ENCODE assay signal across 9 mouse cellular contexts in the genomic region with DNA sequence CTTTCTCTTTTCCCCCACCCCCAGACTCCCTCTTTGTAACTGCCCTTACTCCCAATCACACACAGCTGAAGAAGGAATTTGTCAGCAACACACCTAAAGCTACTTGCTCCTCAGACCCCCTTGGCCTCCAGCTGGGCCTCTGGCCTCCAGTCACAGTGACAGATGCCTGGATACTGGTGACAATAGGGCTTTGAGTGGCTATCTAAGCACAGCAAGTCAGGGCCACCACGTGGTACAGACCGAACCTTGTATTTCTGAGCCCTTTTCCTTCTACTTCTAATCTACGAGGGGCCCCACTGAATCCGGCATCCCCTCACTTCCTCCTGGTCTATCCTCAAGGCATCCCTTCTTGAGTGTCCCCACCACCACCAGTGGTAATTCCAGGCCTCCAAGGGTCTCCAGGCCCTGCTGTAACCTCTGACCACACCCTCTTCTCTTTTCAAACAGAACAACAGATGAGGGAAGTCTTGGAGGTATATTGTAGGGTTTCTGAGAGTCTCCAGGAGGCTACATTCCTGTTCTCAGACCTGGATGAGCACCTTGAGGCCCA. TPM values are rescaled to one million over a fixed set of nuclear protein-coding genes. Genes with fewer than 3 reads are reported as not detected.
DNase-seq lines count a peak whose midpoint lies in the region; ATAC-seq and TF ChIP-seq lines count a peak whose summit lies in the region.
"Had no signal": no experiment of that assay in that cellular context is flagged by ENCODE, and none has a peak within 500 bp of the region (broad histone marks: within the 10 kb centered on the region; RNA-seq: fewer than 3 reads in every experiment).

No protein-coding gene starts in this region.

- no peak for DNase-seq in kidney, postnatal 0 days (ENCODE audit: low spot score)
- no peak for DNase-seq in kidney, postnatal 36 days
- DNase-seq in intestine, embryonic 14.5 days (ENCODE audit: low spot score): no peak
- DNase-seq in urinary bladder, postnatal 36 days (ENCODE audit: low spot score in 2 of 2): no peak
- DNase-seq in left cerebral cortex, postnatal 25 days (ENCODE audit: low spot score in 2 of 2): no peak
- no peak for DNase-seq in thymus, adult 18-20 months
- DNase-seq: gastrocnemius, postnatal 36 days had no signal

- WGBS in kidney, postnatal 0 days: 57% methylated on average over 4 of the region's 4 CpGs
- 38% methylated on average over 4 of the region's 4 CpGs for WGBS in embryonic facial prominence, embryonic 12.5 days
- 52% methylated on average over 4 of the region's 4 CpGs for WGBS in intestine, embryonic 14.5 days
- WGBS in neural tube, embryonic 15.5 days: 25% methylated on average over 4 of the region's 4 CpGs

- H3K9me3 ChIP-seq in kidney, postnatal 0 days (replicated peaks; ENCODE audit: low read length): no peaks in the 10 kb centered on the region
- H3K9me3 ChIP-seq in embryonic facial prominence, embryonic 12.5 days: no peaks in the 10 kb centered on the region
- H3K9me3 ChIP-seq in intestine, embryonic 14.5 days (ENCODE audit: control insufficient read depth, low read length): no peaks in the 10 kb centered on the region
- no peaks in the 10 kb centered on the region for H3K9me3 ChIP-seq in neural tube, embryonic 15.5 days (replicated peaks)

- intact Hi-C loops in left cerebral cortex, postnatal 25 days (cut with DNase I): loop anchor here (5.0 kb wide), 1 partner anchor 87 kb away; a partner anchor contains a TSS

- H3K36me3 ChIP-seq in kidney, postnatal 0 days (ENCODE audit: insufficient read depth, low read length): no peaks in the 10 kb centered on the region
- no peaks in the 10 kb centered on the region for H3K36me3 ChIP-seq in embryonic facial prominence, embryonic 12.5 days
- no peaks in the 10 kb centered on the region for H3K36me3 ChIP-seq in intestine, embryonic 14.5 days (ENCODE audit: control insufficient read depth, insufficient read depth, low read length)
- H3K36me3 ChIP-seq in neural tube, embryonic 15.5 days: no peaks in the 10 kb centered on the region; the same call in 1 of the 2 replicates

- H3K4me3 ChIP-seq in kidney, postnatal 0 days (replicated peaks; ENCODE audit: low read depth, low read length): 0 out of 2 replicates have a peak overlapping the region, but pooled peaks have one; percentile 21
- peak overlapping the region; percentile 45 for H3K4me3 ChIP-seq in embryonic facial prominence, embryonic 12.5 days
- H3K4me3 ChIP-seq in intestine, embryonic 14.5 days (ENCODE audit: low read depth, low read length): peak overlapping the region; percentile 28
- peak overlapping the region; percentile 88 for H3K4me3 ChIP-seq in neural tube, embryonic 15.5 days (replicated peaks)

- H3K4me1 ChIP-seq in kidney, postnatal 0 days (replicated peaks; ENCODE audit: insufficient read depth, low read length): peaks cover 16% of the 10 kb centered on the region
- peaks cover 25% of the 10 kb centered on the region for H3K4me1 ChIP-seq in embryonic facial prominence, embryonic 12.5 days
- H3K4me1 ChIP-seq in intestine, embryonic 14.5 days (replicated peaks; ENCODE audit: control insufficient read depth, insufficient read depth, low read length): peaks cover 17% of the 10 kb centered on the region
- H3K4me1 ChIP-seq in neural tube, embryonic 15.5 days: peaks cover 54% of the 10 kb centered on the region

- no peak for ATAC-seq in kidney, postnatal 0 days (replicated peaks; ENCODE audit: low FRiP score, low read depth)
- ATAC-seq in embryonic facial prominence, embryonic 12.5 days (ENCODE audit: insufficient number of reproducible peaks, insufficient read depth, low FRiP score, low TSS enrichment): no peak
- ATAC-seq in intestine, embryonic 14.5 days (replicated peaks; ENCODE audit: low FRiP score, low TSS enrichment, low read depth): no peak
- ATAC-seq in neural tube, embryonic 15.5 days (ENCODE audit: low FRiP score): no peak

- H3K4me2 ChIP-seq in kidney, postnatal 0 days (ENCODE audit: low read length): no peak overlapping the region
- peak overlapping the region; percentile 69; the same call in 1 of the 2 replicates for H3K4me2 ChIP-seq in embryonic facial prominence, embryonic 12.5 days (replicated peaks)
- peak overlapping the region; percentile 13; the same call in 1 of the 2 replicates for H3K4me2 ChIP-seq in intestine, embryonic 14.5 days (ENCODE audit: low read length)
- peak overlapping the region; percentile 76 for H3K4me2 ChIP-seq in neural tube, embryonic 15.5 days

- peaks cover 38% of the 10 kb centered on the region for H3K27me3 ChIP-seq in kidney, postnatal 0 days (ENCODE audit: insufficient read depth, low read length)
- H3K27me3 ChIP-seq in embryonic facial prominence, embryonic 12.5 days: peaks cover 58% of the 10 kb centered on the region
- H3K27me3 ChIP-seq in intestine, embryonic 14.5 days (replicated peaks; ENCODE audit: control insufficient read depth, insufficient read depth, low read length): peaks cover 64% of the 10 kb centered on the region
- no peaks in the 10 kb centered on the region; the same call in 1 of the 2 replicates for H3K27me3 ChIP-seq in neural tube, embryonic 15.5 days (replicated peaks)

- no peak overlapping the region for H3K9ac ChIP-seq in kidney, postnatal 0 days (ENCODE audit: low read depth, low read length)
- no peak overlapping the region for H3K9ac ChIP-seq in embryonic facial prominence, embryonic 12.5 days
- H3K9ac ChIP-seq in intestine, embryonic 14.5 days (ENCODE audit: low read length): no peak overlapping the region
- H3K9ac ChIP-seq in neural tube, embryonic 15.5 days (replicated peaks): peak overlapping the region; percentile 97

- no peak for TF ChIP-seq CTCF in kidney, postnatal 0 days (IDR thresholded peaks at IDR 0.05; ENCODE audit: low read depth)

- H3K27ac ChIP-seq in kidney, postnatal 0 days: no peak overlapping the region
- no peak overlapping the region for H3K27ac ChIP-seq in embryonic facial prominence, embryonic 12.5 days
- H3K27ac ChIP-seq in intestine, embryonic 14.5 days (ENCODE audit: low read depth): no peak overlapping the region
- peak overlapping the region; percentile 90 for H3K27ac ChIP-seq in neural tube, embryonic 15.5 days (replicated peaks)

RNA-seq across cellular contexts. Expression of a gene that starts 2.0 kb away (rescaled TPM):
- polyA plus RNA-seq in kidney, postnatal 0 days (2015; fragmentation: Nextera tagmentation; extraction: Ambion mirVana): 0.05 and 0.12 TPM in 2 replicates
- 6.4 and 8.2 TPM in 2 replicates for polyA plus RNA-seq in embryonic facial prominence, embryonic 12.5 days (2016; fragmentation: Nextera tagmentation; extraction: Ambion mirVana)
- 6.2 and 7.1 TPM in 2 replicates for polyA plus RNA-seq in intestine, embryonic 14.5 days (2014; fragmentation: Nextera tagmentation; extraction: Ambion mirVana)
- polyA plus RNA-seq in neural tube, embryonic 15.5 days (2015; fragmentation: Nextera tagmentation; extraction: Ambion mirVana): 67.4 and 96.9 TPM in 2 replicates
- 100 to 1,000 TPM; 158 to 160 TPM for total RNA-seq in left cerebral cortex, postnatal 25 days (2021)

RNA-seq across cellular contexts. Expression of a gene that starts 21.3 kb away (rescaled TPM):
- polyA plus RNA-seq in kidney, postnatal 0 days (2015; fragmentation: Nextera tagmentation; extraction: Ambion mirVana): not detected in 2 replicates
- polyA plus RNA-seq in embryonic facial prominence, embryonic 12.5 days (2016; fragmentation: Nextera tagmentation; extraction: Ambion mirVana): not detected in 2 replicates
- not detected in 2 replicates for polyA plus RNA-seq in intestine, embryonic 14.5 days (2014; fragmentation: Nextera tagmentation; extraction: Ambion mirVana)
- not detected in 2 replicates for polyA plus RNA-seq in neural tube, embryonic 15.5 days (2015; fragmentation: Nextera tagmentation; extraction: Ambion mirVana)
- total RNA-seq in left cerebral cortex, postnatal 25 days (2021): 1 to 10 TPM in 1 of 2 experiments, under 1 TPM in 1; 0.94 to 4.1 TPM
- total RNA-seq: gastrocnemius, postnatal 36 days had no signal

RNA-seq across cellular contexts. Expression of a gene that starts 21.4 kb away (rescaled TPM):
- 8.3 and 8.9 TPM in 2 replicates for polyA plus RNA-seq in kidney, postnatal 0 days (2015; fragmentation: Nextera tagmentation; extraction: Ambion mirVana)
- polyA plus RNA-seq in embryonic facial prominence, embryonic 12.5 days (2016; fragmentation: Nextera tagmentation; extraction: Ambion mirVana): 15.0 and 15.8 TPM in 2 replicates
- 10.2 and 10.3 TPM in 2 replicates for polyA plus RNA-seq in intestine, embryonic 14.5 days (2014; fragmentation: Nextera tagmentation; extraction: Ambion mirVana)
- polyA plus RNA-seq in neural tube, embryonic 15.5 days (2015; fragmentation: Nextera tagmentation; extraction: Ambion mirVana): 17.3 and 18.6 TPM in 2 replicates
- 10 to 100 TPM; 18.0 to 19.3 TPM for total RNA-seq in left cerebral cortex, postnatal 25 days (2021)

RNA-seq across cellular contexts. Expression of a gene that starts 35.4 kb away (rescaled TPM):
- polyA plus RNA-seq in kidney, postnatal 0 days (2015; fragmentation: Nextera tagmentation; extraction: Ambion mirVana): 56.2 and 61.3 TPM in 2 replicates
- polyA plus RNA-seq in embryonic facial prominence, embryonic 12.5 days (2016; fragmentation: Nextera tagmentation; extraction: Ambion mirVana): 36.7 and 38.0 TPM in 2 replicates
- polyA plus RNA-seq in intestine, embryonic 14.5 days (2014; fragmentation: Nextera tagmentation; extraction: Ambion mirVana): 35.2 and 43.4 TPM in 2 replicates
- 63.9 and 65.5 TPM in 2 replicates for polyA plus RNA-seq in neural tube, embryonic 15.5 days (2015; fragmentation: Nextera tagmentation; extraction: Ambion mirVana)
- 10 to 100 TPM; 40.5 to 45.2 TPM for total RNA-seq in left cerebral cortex, postnatal 25 days (2021)

RNA-seq across cellular contexts. Expression of a gene that starts 47.2 kb away (rescaled TPM):
- polyA plus RNA-seq in kidney, postnatal 0 days (2015; fragmentation: Nextera tagmentation; extraction: Ambion mirVana): 79.6 and 92.8 TPM in 2 replicates
- 113 and 115 TPM in 2 replicates for polyA plus RNA-seq in embryonic facial prominence, embryonic 12.5 days (2016; fragmentation: Nextera tagmentation; extraction: Ambion mirVana)
- 93.8 and 95.8 TPM in 2 replicates for polyA plus RNA-seq in intestine, embryonic 14.5 days (2014; fragmentation: Nextera tagmentation; extraction: Ambion mirVana)
- polyA plus RNA-seq in neural tube, embryonic 15.5 days (2015; fragmentation: Nextera tagmentation; extraction: Ambion mirVana): 93.8 and 99.4 TPM in 2 replicates
- total RNA-seq in left cerebral cortex, postnatal 25 days (2021): 10 to 100 TPM; 97.0 to 98.1 TPM

Comparison
In these comparisons a context has a peak if more than half of its experiments do, and no peak if none do; other contexts are left out.
1. H3K4me3 ChIP-seq: peak in every context shown above with its lines; median percentile 88 in neural tube, embryonic 15.5 days; 45 in embryonic facial prominence, embryonic 12.5 days; 28 in intestine, embryonic 14.5 days; 21 in kidney, postnatal 0 days.